Mouse (Mus musculus): ENCODE data around the gene Plxnd1. TPM values are rescaled to one million over a fixed set of nuclear protein-coding genes. Genes with fewer than 3 reads are reported as not detected.

The Plxnd1 gene
- total and polyA plus RNA-seq, 2 experiments from 2014 or later, result 8.2 to 31.2 TPM

DNA sequence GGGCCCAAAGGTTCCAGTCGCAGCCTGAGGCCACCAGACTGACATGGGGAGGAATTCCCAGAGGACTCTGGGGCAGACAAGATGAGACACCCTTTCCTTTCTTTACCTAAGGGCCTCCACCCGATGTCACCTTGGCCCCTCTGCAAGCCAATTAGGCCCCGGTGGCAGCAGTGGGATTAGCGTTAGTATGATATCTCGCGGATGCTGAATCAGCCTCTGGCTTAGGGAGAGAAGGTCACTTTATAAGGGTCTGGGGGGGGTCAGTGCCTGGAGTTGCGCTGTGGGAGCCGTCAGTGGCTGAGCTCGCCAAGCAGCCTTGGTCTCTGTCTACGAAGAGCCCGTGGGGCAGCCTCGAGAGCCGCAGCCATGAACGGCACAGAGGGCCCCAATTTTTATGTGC is 63.2 kb downstream of the Plxnd1 start, which contains the start of gene Rho:
Rho (plus strand) TSS at position 110 of the 400 bp plus-strand sequence.
- WGBS, result 90% methylated on average over 14 of the region's 14 CpGs
- DNase-seq (ENCODE audit: low spot score) (no peak), ATAC-seq (no peak)
- Histone ChIP-seq H3K4me3 (ENCODE audit: low read length) (no peak within 1 kb of the TSS), H3K4me2 (ENCODE audit: low read depth, low read length) (no peak within 1 kb of the TSS), H3K4me1 (ENCODE audit: insufficient read depth, low read length) (peaks cover 10% of the 10 kb centered on the region; the same call in 1 of the 2 replicates), H3K9me3 (ENCODE audit: low read length) (no peaks in the 10 kb centered on the region), H3K36me3 (ENCODE audit: insufficient read depth, low read length) (no peaks in the 10 kb centered on the region), H3K9ac (replicated peaks; ENCODE audit: low read length) (no peak within 1 kb of the TSS), H3K27ac (no peak within 1 kb of the TSS), H3K27me3 (ENCODE audit: insufficient read depth, low read length) (no peaks in the 10 kb centered on the region)
- TF ChIP-seq CTCF (IDR thresholded peaks at IDR 0.05; ENCODE audit: low read depth), result no peak

DNA sequence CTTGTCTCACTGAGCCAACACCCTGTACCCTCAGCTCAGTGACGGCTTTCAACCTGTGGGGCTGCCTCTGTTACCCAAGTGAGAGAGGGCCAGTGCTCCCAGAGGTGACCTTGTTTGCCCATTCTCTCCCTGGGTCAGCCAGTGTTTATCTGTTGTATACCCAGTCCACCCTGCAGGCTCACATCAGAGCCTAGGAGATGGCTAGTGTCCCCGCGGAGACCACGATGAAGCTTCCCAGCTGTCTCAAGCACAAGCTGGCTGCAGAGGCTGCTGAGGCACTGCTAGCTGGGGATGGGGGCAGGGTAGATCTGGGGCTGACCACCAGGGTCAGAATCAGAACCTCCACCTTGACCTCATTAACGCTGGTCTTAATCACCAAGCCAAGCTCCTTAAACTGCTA is 64.8 kb downstream of the Plxnd1 start:
- 65% methylated on average over 5 of the region's 5 CpGs for WGBS
- Histone ChIP-seq H3K4me2 (ENCODE audit: low read depth, low read length) (no peak overlapping the region), H3K4me3 (ENCODE audit: low read length) (no peak overlapping the region), H3K9me3 (ENCODE audit: low read length) (no peaks in the 10 kb centered on the region), H3K36me3 (ENCODE audit: insufficient read depth, low read length) (no peaks in the 10 kb centered on the region), H3K27me3 (ENCODE audit: insufficient read depth, low read length) (no peaks in the 10 kb centered on the region), H3K27ac (no peak overlapping the region), H3K4me1 (ENCODE audit: insufficient read depth, low read length) (peaks cover 10% of the 10 kb centered on the region; the same call in 1 of the 2 replicates), H3K9ac (replicated peaks; ENCODE audit: low read length) (no peak overlapping the region)
- TF ChIP-seq CTCF (IDR thresholded peaks at IDR 0.05; ENCODE audit: low read depth), result no peak
- no peak for DNase-seq (ENCODE audit: low spot score)
- ATAC-seq, result no peak

DNA sequence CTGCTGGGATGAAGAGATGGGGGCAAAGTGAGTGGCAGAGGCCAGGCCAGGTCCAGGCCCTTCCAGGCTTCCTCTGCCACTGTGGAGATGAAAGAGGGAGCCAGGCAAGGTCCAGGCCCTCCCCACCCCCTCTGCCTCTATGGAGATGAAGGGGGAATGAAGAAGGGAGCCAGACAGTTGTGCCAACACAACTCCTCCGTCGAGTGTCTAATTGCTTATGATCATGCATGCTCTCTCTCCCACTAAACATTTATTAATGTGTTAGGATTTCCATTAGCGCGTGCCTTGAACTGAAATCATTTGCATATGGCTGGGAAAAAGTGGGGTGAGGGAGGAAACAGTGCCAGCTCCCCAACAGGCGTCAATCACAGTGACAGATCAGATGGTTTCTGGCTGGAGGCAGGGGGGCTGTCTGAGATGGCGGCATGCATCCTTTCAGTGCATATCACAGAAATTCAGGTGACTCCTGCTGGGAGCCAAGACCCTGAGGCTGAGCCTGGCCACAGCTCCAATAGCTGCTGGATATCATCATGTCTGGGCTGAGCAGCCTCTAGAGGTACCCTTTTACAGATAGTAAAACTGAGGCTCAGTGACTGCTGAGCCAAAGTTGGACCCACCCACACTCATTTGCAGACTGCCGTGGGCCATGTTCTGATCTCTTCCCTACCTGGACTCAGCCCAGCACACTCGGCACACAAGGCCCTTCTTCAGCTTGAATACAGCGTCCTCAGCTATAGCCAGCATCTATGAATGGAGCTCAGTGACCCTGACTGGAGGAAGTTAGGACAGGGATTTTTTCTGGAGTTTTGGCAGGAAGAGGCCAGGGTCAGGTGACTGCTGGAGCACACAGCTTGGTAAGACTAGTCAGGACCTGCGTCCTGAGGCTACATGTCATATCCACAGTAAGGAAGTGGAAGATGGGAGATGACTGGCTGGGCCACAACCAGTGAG is 67.2 kb downstream of the Plxnd1 start:
- 0 out of 2 replicates have a peak overlapping the region, but pooled peaks have one; percentile 0 for H3K27ac ChIP-seq
- no peak for TF ChIP-seq CTCF (IDR thresholded peaks at IDR 0.05; ENCODE audit: low read depth)
- H3K9me3 ChIP-seq (ENCODE audit: low read length), result no peaks in the 10 kb centered on the region
- H3K27me3 ChIP-seq (ENCODE audit: insufficient read depth, low read length), result no peaks in the 10 kb centered on the region
- ATAC-seq (0 out of 2 replicates have a peak, but pooled peaks have one; percentile 13), DNase-seq (ENCODE audit: low spot score) (peak; percentile 32)
- WGBS, result 39% methylated on average over 10 of the region's 10 CpGs
- no peak overlapping the region for H3K9ac ChIP-seq (replicated peaks; ENCODE audit: low read length)
- H3K4me2 ChIP-seq (ENCODE audit: low read depth, low read length), result no peak overlapping the region
- H3K4me3 ChIP-seq (ENCODE audit: low read length), result no peak overlapping the region
- no peaks in the 10 kb centered on the region for H3K36me3 ChIP-seq (ENCODE audit: insufficient read depth, low read length)
- H3K4me1 ChIP-seq (ENCODE audit: insufficient read depth, low read length), result peaks cover 10% of the 10 kb centered on the region; the same call in 1 of the 2 replicates

DNA sequence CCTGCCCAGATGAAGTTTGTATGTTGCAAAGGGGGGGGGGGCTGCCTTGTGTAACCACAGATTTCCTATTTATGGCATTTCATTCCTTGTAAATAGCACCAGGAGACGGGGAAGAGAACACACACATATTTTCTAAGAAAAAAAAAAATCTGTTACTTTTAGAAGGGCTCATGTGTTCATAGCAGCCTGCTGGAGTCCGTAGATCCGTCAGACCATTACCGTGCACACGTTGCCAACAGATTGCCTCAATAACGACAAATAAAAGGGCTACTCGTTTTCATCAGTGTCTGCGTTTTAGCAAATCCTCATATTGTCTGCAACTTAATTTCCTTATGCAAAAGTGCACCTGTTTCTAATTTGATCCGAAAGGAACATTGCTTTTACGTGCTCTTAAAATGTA is 68.4 kb downstream of the Plxnd1 start:
- H3K4me2 ChIP-seq (ENCODE audit: low read depth, low read length), result no peak overlapping the region
- DNase-seq (ENCODE audit: low spot score) (no peak), ATAC-seq (no peak)
- H3K27ac ChIP-seq, result peak overlapping the region; percentile 26; the same call in 1 of the 2 replicates
- H3K9ac ChIP-seq (replicated peaks; ENCODE audit: low read length), result no peak overlapping the region
- 51% methylated on average over 10 of the region's 10 CpGs for WGBS
- no peaks in the 10 kb centered on the region for H3K9me3 ChIP-seq (ENCODE audit: low read length)
- peaks cover 10% of the 10 kb centered on the region; the same call in 1 of the 2 replicates for H3K4me1 ChIP-seq (ENCODE audit: insufficient read depth, low read length)
- TF ChIP-seq CTCF (IDR thresholded peaks at IDR 0.05; ENCODE audit: low read depth), result no peak
- no peak overlapping the region for H3K4me3 ChIP-seq (ENCODE audit: low read length)
- H3K36me3 ChIP-seq (ENCODE audit: insufficient read depth, low read length), result no peaks in the 10 kb centered on the region
- no peaks in the 10 kb centered on the region for H3K27me3 ChIP-seq (ENCODE audit: insufficient read depth, low read length)

DNA sequence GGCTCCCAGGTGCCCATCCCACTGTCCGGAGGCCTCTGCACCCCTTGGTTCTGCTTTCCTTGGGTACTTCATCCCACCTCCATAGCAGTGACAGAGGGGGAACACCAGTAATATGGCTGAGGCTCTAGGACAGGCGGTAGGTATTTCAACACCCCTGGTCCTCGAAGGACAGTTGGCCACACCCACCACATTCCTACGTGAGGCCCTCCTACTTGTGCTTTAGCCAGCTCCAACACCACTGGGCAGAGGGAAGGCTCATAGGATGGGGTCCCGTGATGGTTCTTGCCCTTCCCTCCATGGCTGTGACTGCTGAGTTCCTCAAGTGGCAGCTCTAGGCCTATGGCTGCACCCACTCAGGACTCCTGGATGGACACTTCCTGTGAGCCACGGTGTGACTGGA is 70.0 kb downstream of the Plxnd1 start:
- no peak overlapping the region for H3K9ac ChIP-seq (replicated peaks; ENCODE audit: low read length)
- H3K27ac ChIP-seq, result no peak overlapping the region
- ATAC-seq, result no peak
- H3K4me3 ChIP-seq (ENCODE audit: low read length), result no peak overlapping the region
- DNase-seq (ENCODE audit: low spot score), result no peak
- no peaks in the 10 kb centered on the region for H3K9me3 ChIP-seq (ENCODE audit: low read length)
- TF ChIP-seq CTCF (IDR thresholded peaks at IDR 0.05; ENCODE audit: low read depth), result no peak
- no peaks in the 10 kb centered on the region for H3K27me3 ChIP-seq (ENCODE audit: insufficient read depth, low read length)
- H3K36me3 ChIP-seq (ENCODE audit: insufficient read depth, low read length), result no peaks in the 10 kb centered on the region
- no peak overlapping the region for H3K4me2 ChIP-seq (ENCODE audit: low read depth, low read length)
- WGBS, result 63% methylated on average over 6 of the region's 6 CpGs
- H3K4me1 ChIP-seq (ENCODE audit: insufficient read depth, low read length), result peaks cover 10% of the 10 kb centered on the region; the same call in 1 of the 2 replicates

DNA sequence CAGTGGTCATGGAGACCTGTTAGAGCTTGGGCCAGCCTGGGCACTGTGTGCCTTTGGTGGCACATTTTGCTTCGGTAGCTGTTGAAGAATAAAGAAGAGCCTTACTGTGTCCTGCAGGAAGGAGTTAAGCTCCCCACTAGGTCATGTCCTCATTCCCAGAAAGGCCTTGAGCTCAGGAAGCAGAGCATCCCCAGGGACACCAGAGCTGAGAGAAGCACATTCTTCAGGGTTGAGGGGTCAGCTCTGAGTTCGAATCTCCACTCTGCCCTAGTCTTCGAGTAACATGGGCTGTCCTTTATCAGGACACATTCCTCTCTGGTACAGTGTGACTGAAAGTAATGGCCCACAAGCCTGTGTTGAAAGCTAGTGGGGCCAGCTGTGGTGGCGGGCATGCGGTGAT is 74.9 kb downstream of the Plxnd1 start:
- Histone ChIP-seq H3K36me3 (ENCODE audit: insufficient read depth, low read length) (no peaks in the 10 kb centered on the region), H3K27ac (no peak overlapping the region), H3K4me2 (ENCODE audit: low read depth, low read length) (no peak overlapping the region), H3K9me3 (ENCODE audit: low read length) (no peaks in the 10 kb centered on the region), H3K4me1 (ENCODE audit: insufficient read depth, low read length) (peaks cover 16% of the 10 kb centered on the region), H3K9ac (replicated peaks; ENCODE audit: low read length) (no peak overlapping the region), H3K4me3 (ENCODE audit: low read length) (no peak overlapping the region), H3K27me3 (ENCODE audit: insufficient read depth, low read length) (no peaks in the 10 kb centered on the region)
- ATAC-seq (no peak), DNase-seq (ENCODE audit: low spot score) (no peak)
- no peak for TF ChIP-seq CTCF (IDR thresholded peaks at IDR 0.05; ENCODE audit: low read depth)
- WGBS, result 92% methylated on average over 5 of the region's 5 CpGs

DNA sequence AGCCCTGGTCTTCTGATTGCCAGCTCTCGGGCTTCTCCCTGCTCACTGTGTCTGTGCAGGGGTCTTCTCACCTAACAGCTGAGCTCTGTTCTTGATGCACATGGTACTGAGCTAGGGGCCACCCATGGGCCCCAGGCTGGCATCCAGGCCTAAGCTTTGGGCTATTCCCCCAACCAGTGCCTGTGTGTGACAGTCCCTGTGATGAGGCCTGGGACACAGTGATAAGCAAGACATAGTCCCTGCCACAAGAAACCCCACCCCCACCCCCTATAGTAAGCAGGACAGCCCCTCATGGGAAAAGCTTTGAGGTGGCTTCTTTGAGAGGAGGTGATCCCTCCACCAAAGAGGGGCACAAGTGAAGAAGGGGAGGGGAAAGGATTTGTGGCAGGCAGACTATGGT is 76.2 kb downstream of the Plxnd1 start:
- no peak for DNase-seq (ENCODE audit: low spot score)
- Histone ChIP-seq H3K9me3 (ENCODE audit: low read length) (no peaks in the 10 kb centered on the region), H3K4me1 (ENCODE audit: insufficient read depth, low read length) (peaks cover 17% of the 10 kb centered on the region), H3K4me2 (ENCODE audit: low read depth, low read length) (no peak overlapping the region), H3K27ac (no peak overlapping the region), H3K4me3 (ENCODE audit: low read length) (no peak overlapping the region), H3K36me3 (ENCODE audit: insufficient read depth, low read length) (no peaks in the 10 kb centered on the region), H3K9ac (replicated peaks; ENCODE audit: low read length) (no peak overlapping the region), H3K27me3 (ENCODE audit: insufficient read depth, low read length) (no peaks in the 10 kb centered on the region)
- 100% methylated on average over 1 of the region's 1 CpGs for WGBS
- ATAC-seq, result no peak
- TF ChIP-seq CTCF (IDR thresholded peaks at IDR 0.05; ENCODE audit: low read depth), result no peak

Measured in hindbrain, postnatal 0 days (tissue).